Mouse (Mus musculus) gastrocnemius, postnatal 14 days (tissue): Measurements from ENCODE around the gene Olfr690. TPM values are rescaled to one million over a fixed set of nuclear protein-coding genes. Genes with fewer than 3 reads are reported as not detected.

Experiments
- total RNA-seq, 2 experiments: library from RNA; stranded (reverse); gene quantifications; 2 replicates each; pipeline ENCODE4 v1.2.3; 2021

Olfr690 gene
- total RNA-seq, 2 experiments from 2014 or later: not detected

Other genes starting within 250 kb of the Olfr690 start
- gene Olfr680-ps1, start 241.3 kb downstream of the Olfr690 start, total RNA-seq: not detected
- gene Olfr681, start 217.3 kb downstream of the Olfr690 start, total RNA-seq: not detected
- gene Olfr683, start 187.1 kb downstream of the Olfr690 start, total RNA-seq: not detected
- not detected for gene Olfr684, start 170.5 kb downstream of the Olfr690 start, total RNA-seq
- gene Olfr685, start 148.1 kb downstream of the Olfr690 start, total RNA-seq: not detected
- not detected for gene Olfr686, start 126.6 kb downstream of the Olfr690 start, total RNA-seq
- gene Olfr688, start 46.0 kb downstream of the Olfr690 start, total RNA-seq: not detected
- gene Olfr689, start 22.9 kb downstream of the Olfr690 start, total RNA-seq: not detected
- gene Olfr691, start 8.2 kb upstream of the Olfr690 start, total RNA-seq: not detected
- gene Olfr692, start 34.1 kb upstream of the Olfr690 start, total RNA-seq: not detected
- not detected for gene Gm5901, start 40.9 kb upstream of the Olfr690 start, total RNA-seq
- gene Fam160a2, start 66.0 kb upstream of the Olfr690 start, total RNA-seq: 10 to 100 TPM in 1 of 2 experiments, 1 to 10 TPM in 1; 9.6 to 12.2 TPM
- not detected for gene Cnga4, start 70.5 kb upstream of the Olfr690 start, total RNA-seq
- gene Cckbr, start 91.6 kb upstream of the Olfr690 start, total RNA-seq: not detected
- 10 to 100 TPM; 27.7 to 33.5 TPM for gene Cavin3, start 148.2 kb upstream of the Olfr690 start, total RNA-seq
- 10 to 100 TPM; 43.7 to 44.1 TPM for gene Smpd1, start 220.3 kb upstream of the Olfr690 start, total RNA-seq
- gene Apbb1, start 247.5 kb upstream of the Olfr690 start, total RNA-seq: 10 to 100 TPM in 1 of 2 experiments, 1 to 10 TPM in 1; 8.9 to 10.1 TPM